Mouse (Mus musculus): ENCODE results near the gene Eogt. TPM values are rescaled to one million over a fixed set of nuclear protein-coding genes. Genes with fewer than 3 reads are reported as not detected.
A peak's percentile ranks its signal among the peaks of the same experiment; 100 is the strongest.

Eogt gene
- polyA plus RNA-seq, 1 experiment from 2014 or later, result 12.6 TPM

- H3K4me1 ChIP-seq, result peaks cover 21% of the 10 kb centered on the region
- no peaks in the 10 kb centered on the region for H3K36me3 ChIP-seq
- WGBS, result 2% methylated on average over 15 of the region's 15 CpGs
- H3K9ac ChIP-seq, result 0 out of 2 replicates have a peak overlapping the region, but pooled peaks have one; percentile 4
- peak overlapping the region; percentile 44 for H3K4me2 ChIP-seq (replicated peaks)
- no peak overlapping the region for H3K4me3 ChIP-seq
- 0 out of 2 replicates have a peak, but pooled peaks cover 4% of the 10 kb centered on the region for H3K27me3 ChIP-seq
- no peaks in the 10 kb centered on the region for H3K9me3 ChIP-seq (replicated peaks)
- H3K27ac ChIP-seq, result no peak overlapping the region
- ATAC-seq (ENCODE audit: low FRiP score), result peak; percentile 65
Observed at GRCm38 (mm10) chr6:97101958-97102702, 46.9 kb downstream of the Eogt start.

GRCm38 (mm10) chr6:97101190-97101957, 47.6 kb downstream of the Eogt start:
- H3K9me3 ChIP-seq (replicated peaks), result no peaks in the 10 kb centered on the region
- 20% methylated on average over 12 of the region's 12 CpGs for WGBS
- H3K4me2 ChIP-seq (replicated peaks), result peak overlapping the region; percentile 44
- peaks cover 21% of the 10 kb centered on the region for H3K4me1 ChIP-seq
- H3K27me3 ChIP-seq, result 0 out of 2 replicates have a peak, but pooled peaks cover 4% of the 10 kb centered on the region
- H3K27ac ChIP-seq, result no peak overlapping the region
- no peak overlapping the region for H3K4me3 ChIP-seq
- H3K36me3 ChIP-seq, result no peaks in the 10 kb centered on the region
- H3K9ac ChIP-seq, result no peak overlapping the region
- no peak for ATAC-seq (ENCODE audit: low FRiP score)

GRCm38 (mm10) chr6:97082336-97082735, 66.6 kb downstream of the Eogt start:
- H3K4me2 ChIP-seq (replicated peaks), result no peak overlapping the region
- no peaks in the 10 kb centered on the region for H3K9me3 ChIP-seq (replicated peaks)
- ATAC-seq (ENCODE audit: low FRiP score), result no peak
- no peaks in the 10 kb centered on the region for H3K27me3 ChIP-seq
- H3K4me1 ChIP-seq, result no peaks in the 10 kb centered on the region
- no peak overlapping the region for H3K27ac ChIP-seq
- no peak overlapping the region for H3K9ac ChIP-seq
- no peaks in the 10 kb centered on the region for H3K36me3 ChIP-seq
- WGBS, result 98% methylated on average over 2 of the region's 2 CpGs
- no peak overlapping the region for H3K4me3 ChIP-seq

- 54% methylated on average over 9 of the region's 9 CpGs for WGBS
- Histone ChIP-seq H3K4me3 (no peak overlapping the region), H3K4me1 (no peaks in the 10 kb centered on the region), H3K27ac (no peak overlapping the region), H3K9me3 (replicated peaks) (no peaks in the 10 kb centered on the region), H3K4me2 (replicated peaks) (no peak overlapping the region), H3K36me3 (no peaks in the 10 kb centered on the region), H3K9ac (no peak overlapping the region), H3K27me3 (no peaks in the 10 kb centered on the region)
- ATAC-seq (ENCODE audit: low FRiP score), result no peak
Observed at GRCm38 (mm10) chr6:97080016-97080415, 69.0 kb downstream of the Eogt start.

- Histone ChIP-seq H3K4me1 (peaks cover 15% of the 10 kb centered on the region), H3K9me3 (replicated peaks) (no peaks in the 10 kb centered on the region), H3K27ac (no peak within 1 kb of the TSS), H3K9ac (peak within 1 kb of the TSS; percentile 37), H3K4me2 (replicated peaks) (peak within 1 kb of the TSS; percentile 73), H3K4me3 (peak within 1 kb of the TSS; percentile 38), H3K27me3 (peaks cover 24% of the 10 kb centered on the region), H3K36me3 (no peaks in the 10 kb centered on the region)
- ATAC-seq (ENCODE audit: low FRiP score), result peak; percentile 88
- WGBS, result under 1% methylated on average over 29 of the region's 30 CpGs
Observed at GRCm38 (mm10) chr6:97060074-97060681, 88.8 kb downstream of the Eogt start, which contains the start of gene Fam19a4. Fam19a4 (minus strand) TSS chr6:97060413.

Other genes with a start within 250 kb of the Eogt start
- 2.2 and 3.4 TPM in 2 replicates for gene Fam19a4, start 88.8 kb downstream of the Eogt start, polyA plus RNA-seq (2016; fragmentation: Nextera tagmentation; extraction: Ambion mirVana)
- gene Tmf1, start 29.9 kb upstream of the Eogt start, polyA plus RNA-seq (2016; fragmentation: Nextera tagmentation; extraction: Ambion mirVana), result 38.0 and 45.7 TPM in 2 replicates
- 89.4 and 98.7 TPM in 2 replicates for gene Uba3, start 56.5 kb upstream of the Eogt start, polyA plus RNA-seq (2016; fragmentation: Nextera tagmentation; extraction: Ambion mirVana)
- gene Arl6ip5, start 61.5 kb upstream of the Eogt start, polyA plus RNA-seq (2016; fragmentation: Nextera tagmentation; extraction: Ambion mirVana), result 74.3 and 86.0 TPM in 2 replicates
- 0.31 and 2.1 TPM in 2 replicates for gene Lmod3, start 103.6 kb upstream of the Eogt start, polyA plus RNA-seq (2016; fragmentation: Nextera tagmentation; extraction: Ambion mirVana)

All from hindbrain, embryonic 12.5 days (tissue).